Mouse (Mus musculus): ENCODE measurements around the gene Bag1. TPM values are rescaled to one million over a fixed set of nuclear protein-coding genes. Genes with fewer than 3 reads are reported as not detected.

The Bag1 gene
- polyA plus RNA-seq (2015; fragmentation: Nextera tagmentation; extraction: Ambion mirVana): 168 and 177 TPM in 2 replicates

GRCm38 (mm10) chr4:40948160-40948708, at the start of gene Bag1, which contains the start of gene Chmp5:
Bag1 (minus strand) TSS chr4:40948294.
Chmp5 (plus strand) TSS chr4:40948407.
- peak; percentile 100 for ATAC-seq (ENCODE audit: extremely low read depth, insufficient number of reproducible peaks, low FRiP score, low TSS enrichment)
- H3K27ac ChIP-seq (replicated peaks): peak within 1 kb of the TSS; percentile 86
- peaks cover 24% of the 10 kb centered on the region for H3K4me1 ChIP-seq
- peak within 1 kb of the TSS; percentile 97 for H3K4me2 ChIP-seq
- H3K9me3 ChIP-seq: no peaks in the 10 kb centered on the region
- WGBS: under 1% methylated on average over 50 of the region's 50 CpGs
- H3K27me3 ChIP-seq (replicated peaks): no peaks in the 10 kb centered on the region
- H3K4me3 ChIP-seq: peak within 1 kb of the TSS; percentile 79
- peaks cover 61% of the 10 kb centered on the region for H3K36me3 ChIP-seq
- peak within 1 kb of the TSS; percentile 92 for H3K9ac ChIP-seq

DNA sequence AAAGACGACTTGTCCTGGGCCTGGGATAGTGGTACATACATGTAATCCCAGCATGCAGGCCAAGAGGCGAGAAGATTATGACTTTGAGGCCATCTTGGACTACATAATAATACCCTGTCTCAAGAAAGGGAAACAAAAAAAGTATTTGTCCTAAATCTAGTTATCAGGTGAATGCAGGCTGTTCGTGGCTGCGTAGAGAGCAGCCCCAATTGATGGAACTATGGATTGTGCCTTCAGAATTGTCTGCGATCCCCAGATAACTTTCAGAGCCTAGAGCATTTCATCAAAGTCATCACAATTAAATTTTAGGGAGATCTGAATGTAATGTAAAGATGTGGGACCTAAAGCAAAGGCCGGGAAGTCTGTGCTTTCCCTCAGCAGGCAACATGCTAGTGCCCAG, 48.2 kb upstream of the Bag1 start:
- Histone ChIP-seq H3K27me3 (replicated peaks) (no peaks in the 10 kb centered on the region), H3K4me3 (no peak overlapping the region), H3K4me1 (no peaks in the 10 kb centered on the region), H3K4me2 (no peak overlapping the region), H3K9ac (no peak overlapping the region), H3K27ac (replicated peaks) (no peak overlapping the region), H3K36me3 (peaks cover 100% of the 10 kb centered on the region), H3K9me3 (no peaks in the 10 kb centered on the region)
- no peak for ATAC-seq (ENCODE audit: extremely low read depth, insufficient number of reproducible peaks, low FRiP score, low TSS enrichment)
- WGBS: 91% methylated on average over 6 of the region's 6 CpGs

DNA sequence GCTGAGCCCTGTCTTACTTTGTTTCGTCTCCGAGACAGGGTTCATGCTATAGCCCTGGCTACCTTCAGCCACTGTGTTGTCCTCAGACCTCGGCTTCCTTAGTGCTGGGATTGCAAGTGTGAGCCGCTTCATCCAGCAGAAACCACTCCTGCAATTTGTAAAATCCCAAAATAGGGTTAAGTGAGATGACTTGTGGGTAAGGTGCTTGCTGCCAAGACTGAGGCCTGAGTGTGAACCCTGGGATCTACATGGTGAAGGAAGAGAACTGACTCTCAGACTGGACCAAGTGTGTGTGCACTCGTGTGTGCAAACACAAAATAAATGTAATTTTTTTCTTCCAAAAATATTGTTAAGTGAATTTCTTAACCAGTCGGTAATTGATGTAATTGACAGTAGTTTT, 41.5 kb upstream of the Bag1 start:
- H3K27me3 ChIP-seq (replicated peaks): no peaks in the 10 kb centered on the region
- no peaks in the 10 kb centered on the region for H3K9me3 ChIP-seq
- peaks cover 99% of the 10 kb centered on the region for H3K36me3 ChIP-seq
- no peak for ATAC-seq (ENCODE audit: extremely low read depth, insufficient number of reproducible peaks, low FRiP score, low TSS enrichment)
- WGBS: 86% methylated on average over 6 of the region's 6 CpGs
- H3K9ac ChIP-seq: no peak overlapping the region
- no peak overlapping the region for H3K4me3 ChIP-seq
- H3K27ac ChIP-seq (replicated peaks): no peak overlapping the region
- H3K4me1 ChIP-seq: no peaks in the 10 kb centered on the region
- H3K4me2 ChIP-seq: no peak overlapping the region

DNA sequence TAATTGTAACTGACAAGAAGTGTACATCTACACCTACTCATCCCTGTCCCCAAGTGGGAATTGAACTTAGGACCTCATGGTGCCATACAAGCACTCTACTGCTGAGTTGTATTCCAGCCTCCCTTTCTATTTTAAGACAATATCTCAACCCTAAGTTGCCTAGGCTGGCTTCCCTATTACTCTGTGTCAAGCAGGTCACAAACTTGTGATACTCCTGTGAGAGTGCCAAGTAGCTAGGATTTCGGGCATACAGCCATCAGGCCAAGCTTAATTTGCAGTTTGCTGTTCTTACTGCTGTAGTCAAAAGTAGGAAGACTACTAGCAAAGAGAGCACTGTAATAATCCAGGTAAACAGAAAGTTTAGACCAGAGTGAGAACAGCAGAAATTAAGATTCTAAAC, 35.6 kb upstream of the Bag1 start:
- no peaks in the 10 kb centered on the region for H3K9me3 ChIP-seq
- H3K27ac ChIP-seq (replicated peaks): no peak overlapping the region
- H3K9ac ChIP-seq: no peak overlapping the region
- H3K4me1 ChIP-seq: peaks cover 8% of the 10 kb centered on the region; the same call in 1 of the 2 replicates
- WGBS: 63% methylated on average over 1 of the region's 1 CpGs
- H3K27me3 ChIP-seq (replicated peaks): no peaks in the 10 kb centered on the region
- H3K4me2 ChIP-seq: no peak overlapping the region
- ATAC-seq (ENCODE audit: extremely low read depth, insufficient number of reproducible peaks, low FRiP score, low TSS enrichment): no peak
- no peak overlapping the region for H3K4me3 ChIP-seq
- H3K36me3 ChIP-seq: peaks cover 85% of the 10 kb centered on the region

DNA sequence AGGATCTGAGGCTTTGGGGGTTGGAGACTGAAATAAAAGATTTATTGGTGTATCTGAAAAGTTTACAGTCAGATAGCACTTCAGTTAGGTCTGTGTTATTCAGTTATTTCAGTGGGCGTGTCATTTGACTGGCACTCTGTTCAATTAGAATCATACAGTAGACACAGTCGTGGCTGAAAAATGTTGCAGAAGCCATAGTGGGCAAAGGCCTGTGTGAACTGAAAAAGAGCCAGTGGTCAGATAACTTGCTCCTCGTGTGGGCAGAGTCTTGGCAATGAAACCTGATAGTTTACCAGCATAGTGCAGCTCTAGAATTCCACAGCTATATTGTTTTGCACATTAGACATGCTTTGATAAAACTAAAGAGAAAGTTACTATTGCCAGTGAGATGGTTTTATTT, 34.4 kb upstream of the Bag1 start:
- no peak overlapping the region for H3K9ac ChIP-seq
- no peak overlapping the region for H3K27ac ChIP-seq (replicated peaks)
- peaks cover 86% of the 10 kb centered on the region for H3K36me3 ChIP-seq
- no peak for ATAC-seq (ENCODE audit: extremely low read depth, insufficient number of reproducible peaks, low FRiP score, low TSS enrichment)
- no peak overlapping the region for H3K4me2 ChIP-seq
- no peaks in the 10 kb centered on the region for H3K9me3 ChIP-seq
- WGBS: 68% methylated on average over 3 of the region's 3 CpGs
- peaks cover 8% of the 10 kb centered on the region; the same call in 1 of the 2 replicates for H3K4me1 ChIP-seq
- H3K27me3 ChIP-seq (replicated peaks): no peaks in the 10 kb centered on the region
- H3K4me3 ChIP-seq: no peak overlapping the region

DNA sequence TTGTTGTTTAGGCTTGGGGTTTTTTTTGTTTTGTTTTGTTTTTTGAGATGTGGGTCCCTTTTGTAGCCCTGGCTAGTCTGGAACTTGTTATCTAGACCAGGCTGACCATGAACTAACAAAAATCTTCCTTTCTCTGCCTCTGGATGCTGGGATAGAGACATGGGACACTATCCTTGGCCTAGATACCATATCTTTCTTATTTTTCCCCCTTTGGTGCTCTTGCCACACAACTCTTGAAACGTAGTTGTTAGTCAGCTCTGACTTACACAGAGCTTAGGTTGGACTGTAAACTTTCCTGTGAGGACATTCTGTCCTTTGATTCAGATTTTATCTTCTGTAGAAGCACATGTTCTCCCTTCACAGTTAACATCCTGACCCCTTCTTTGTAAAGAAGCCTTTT, 31.3 kb upstream of the Bag1 start:
- no peaks in the 10 kb centered on the region for H3K27me3 ChIP-seq (replicated peaks)
- H3K4me1 ChIP-seq: peaks cover 12% of the 10 kb centered on the region
- no peak overlapping the region for H3K4me2 ChIP-seq
- H3K4me3 ChIP-seq: no peak overlapping the region
- H3K36me3 ChIP-seq: peaks cover 78% of the 10 kb centered on the region
- no peak overlapping the region for H3K9ac ChIP-seq
- no peak for ATAC-seq (ENCODE audit: extremely low read depth, insufficient number of reproducible peaks, low FRiP score, low TSS enrichment)
- no peak overlapping the region for H3K27ac ChIP-seq (replicated peaks)
- no peaks in the 10 kb centered on the region for H3K9me3 ChIP-seq
- 80% methylated on average over 1 of the region's 1 CpGs for WGBS

DNA sequence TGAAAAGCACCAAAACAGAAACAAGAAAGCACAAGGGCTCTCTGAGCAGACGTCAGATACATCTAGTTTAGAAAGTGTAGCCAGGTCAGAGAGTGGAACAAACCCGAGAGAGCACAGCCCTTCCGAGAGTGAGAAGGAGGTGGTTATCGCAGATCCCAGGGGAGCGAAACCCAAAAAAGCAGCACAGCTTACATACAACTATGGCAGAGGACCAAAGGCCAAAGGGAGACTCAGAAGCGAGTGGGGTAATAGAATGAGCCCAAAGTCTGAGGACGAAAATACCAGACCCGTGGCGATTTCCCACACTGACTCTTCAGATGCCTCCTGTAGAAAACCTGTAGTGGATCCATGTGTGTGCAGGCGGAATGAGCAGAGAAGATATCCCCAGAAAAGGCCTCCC, 28.6 kb upstream of the Bag1 start:
- peaks cover 69% of the 10 kb centered on the region for H3K36me3 ChIP-seq
- H3K27ac ChIP-seq (replicated peaks): no peak overlapping the region
- H3K4me2 ChIP-seq: no peak overlapping the region
- no peak for ATAC-seq (ENCODE audit: extremely low read depth, insufficient number of reproducible peaks, low FRiP score, low TSS enrichment)
- WGBS: 90% methylated on average over 10 of the region's 10 CpGs
- peaks cover 29% of the 10 kb centered on the region for H3K4me1 ChIP-seq
- no peaks in the 10 kb centered on the region for H3K27me3 ChIP-seq (replicated peaks)
- no peak overlapping the region for H3K4me3 ChIP-seq
- H3K9me3 ChIP-seq: no peaks in the 10 kb centered on the region
- no peak overlapping the region for H3K9ac ChIP-seq

- 94% methylated on average over 3 of the region's 3 CpGs for WGBS
- no peak for ATAC-seq (ENCODE audit: extremely low read depth, insufficient number of reproducible peaks, low FRiP score, low TSS enrichment)
- H3K36me3 ChIP-seq: peaks cover 59% of the 10 kb centered on the region
These were observed 27.6 kb upstream of the Bag1 start for GRCm38 (mm10) chr4:40975678-40976077.

DNA sequence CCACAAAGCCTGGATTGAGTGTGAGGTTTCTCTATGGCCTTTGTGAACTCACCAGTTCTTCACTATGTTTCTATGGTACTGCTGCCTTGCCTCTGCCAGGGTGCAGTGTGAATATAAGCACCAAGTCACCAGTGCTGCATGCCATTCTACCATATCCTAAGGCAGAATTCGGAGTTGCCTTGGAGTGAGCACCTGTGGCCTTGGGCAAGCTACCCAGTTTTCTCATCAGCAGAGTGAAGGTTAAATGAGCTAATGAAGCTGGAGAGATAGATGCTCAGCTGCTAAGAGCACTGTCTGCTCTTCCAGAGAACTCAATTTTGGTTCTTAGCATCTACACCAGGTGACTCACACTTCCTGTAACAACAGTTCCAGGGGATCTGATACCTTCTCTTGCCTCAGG, 25.9 kb upstream of the Bag1 start:
- H3K4me3 ChIP-seq: no peak overlapping the region
- no peak for ATAC-seq (ENCODE audit: extremely low read depth, insufficient number of reproducible peaks, low FRiP score, low TSS enrichment)
- H3K4me2 ChIP-seq: no peak overlapping the region
- H3K9me3 ChIP-seq: no peaks in the 10 kb centered on the region
- H3K36me3 ChIP-seq: peaks cover 43% of the 10 kb centered on the region
- peaks cover 37% of the 10 kb centered on the region for H3K4me1 ChIP-seq
- H3K9ac ChIP-seq: no peak overlapping the region
- no peaks in the 10 kb centered on the region for H3K27me3 ChIP-seq (replicated peaks)
- H3K27ac ChIP-seq (replicated peaks): no peak overlapping the region
- 83% methylated on average over 1 of the region's 1 CpGs for whole genome bisulfite sequencing

More at GRCm38 (mm10) chr4:40975678-40976077, 27.6 kb upstream of the Bag1 start:
- no peak overlapping the region for H3K9ac ChIP-seq
- H3K9me3 ChIP-seq: no peaks in the 10 kb centered on the region
- no peak overlapping the region for H3K27ac ChIP-seq (replicated peaks)
- no peak overlapping the region for H3K4me2 ChIP-seq
- no peak overlapping the region for H3K4me3 ChIP-seq
- H3K4me1 ChIP-seq: peaks cover 30% of the 10 kb centered on the region
- no peaks in the 10 kb centered on the region for H3K27me3 ChIP-seq (replicated peaks)

- H3K4me1 ChIP-seq: peaks cover 33% of the 10 kb centered on the region
- no peaks in the 10 kb centered on the region for H3K27me3 ChIP-seq (replicated peaks)
- peak overlapping the region; percentile 97 for H3K27ac ChIP-seq (replicated peaks)
- peaks cover 26% of the 10 kb centered on the region for H3K36me3 ChIP-seq
- 24% methylated on average over 13 of the region's 13 CpGs for WGBS
- H3K9ac ChIP-seq: peak overlapping the region; percentile 94
- peak overlapping the region; percentile 91 for H3K4me3 ChIP-seq
- no peaks in the 10 kb centered on the region for H3K9me3 ChIP-seq
- ATAC-seq (ENCODE audit: extremely low read depth, insufficient number of reproducible peaks, low FRiP score, low TSS enrichment): no peak
- H3K4me2 ChIP-seq: peak overlapping the region; percentile 84
These were observed 23.6 kb upstream of the Bag1 start for GRCm38 (mm10) chr4:40971744-40972143.

- Histone ChIP-seq H3K27me3 (replicated peaks) (no peaks in the 10 kb centered on the region), H3K9me3 (no peaks in the 10 kb centered on the region), H3K36me3 (peaks cover 26% of the 10 kb centered on the region), H3K4me2 (peak within 1 kb of the TSS; percentile 84), H3K9ac (peak within 1 kb of the TSS; percentile 94), H3K27ac (replicated peaks) (peak within 1 kb of the TSS; percentile 97), H3K4me1 (peaks cover 33% of the 10 kb centered on the region), H3K4me3 (peak within 1 kb of the TSS; percentile 91)
- peak; percentile 91 for ATAC-seq (ENCODE audit: extremely low read depth, insufficient number of reproducible peaks, low FRiP score, low TSS enrichment)
- under 1% methylated on average over 73 of the region's 85 CpGs for WGBS
These were observed 23.0 kb upstream of the Bag1 start, which contains the start of gene Nfx1 for GRCm38 (mm10) chr4:40970842-40971701. Nfx1 (plus strand) TSS chr4:40970906.

Data from heart, embryonic 13.5 days (tissue).